Mouse (Mus musculus) E14TG2a.4 (cell line): ENCODE results near the gene Fbxw19.

ENCODE experiments used
- CTCF ChIP-seq: conservative IDR thresholded peaks from 2 replicates; pipeline ENCODE4 v1.5.1; 2014; ENCODE audit warnings: low read length
- NANOG ChIP-seq: IDR thresholded peaks from 2 replicates; pipeline ENCODE4 v1.6.1; 2014; ENCODE audit warnings: borderline replicate concordance, low read length, mixed read lengths

GRCm38 (mm10) chr9:109523385-109524064, 27.9 kb upstream of the Fbxw19 start:
- TF ChIP-seq CTCF (no peak), NANOG (no peak)
